In genomic region chr11:43433254-43434023, GRCm38 (mm10) we compare ENCODE assay signal across 8 mouse cellular contexts. TPM values are rescaled to one million over a fixed set of nuclear protein-coding genes. Genes with fewer than 3 reads are reported as not detected.
DNase-seq lines count a peak whose midpoint lies in the region; ATAC-seq and TF ChIP-seq lines count a peak whose summit lies in the region.

Gene Slu7, plus strand, starts transcription at chr11:43433744.

- dilution Hi-C loops in CH12.LX (cut with MboI; ENCODE audit: extremely low pct_ligation_motif_present, extremely low pct_unique_long_range_greater_than_20kb, low sequenced_read_pairs): no loop called here

- H3K27ac ChIP-seq in CH12.LX (ENCODE audit: insufficient read depth, low read depth): peak within 1 kb of the TSS; percentile 23; the same call in 1 of the 2 replicates
- H3K27ac ChIP-seq in heart, embryonic 12.5 days (ENCODE audit: poor library complexity, severe bottlenecking): 0 out of 2 replicates have a peak within 1 kb of the TSS, but pooled peaks have one; percentile 31
- no peak within 1 kb of the TSS for H3K27ac ChIP-seq in kidney, embryonic 16.5 days (ENCODE audit: low read length)
- peak within 1 kb of the TSS; percentile 60 for H3K27ac ChIP-seq in liver, embryonic 14.5 days
- no peak within 1 kb of the TSS for H3K27ac ChIP-seq in neural tube, embryonic 11.5 days (ENCODE audit: low read depth, low read length)
- peak within 1 kb of the TSS; percentile 42; the same call in 1 of the 2 replicates for H3K27ac ChIP-seq in stomach, embryonic 16.5 days (ENCODE audit: low read length)

- peaks cover 7 to 14% of the 10 kb centered on the region in 2 experiments for H3K4me1 ChIP-seq in CH12.LX (ENCODE audit: control insufficient read depth in 1 of 2, insufficient read depth in 2 of 2)
- H3K4me1 ChIP-seq in erythroblast, embryonic 14.5 days (ENCODE audit: control insufficient read depth): peaks cover 15% of the 10 kb centered on the region
- H3K4me1 ChIP-seq in heart, embryonic 12.5 days (replicated peaks): peaks cover 15% of the 10 kb centered on the region
- peaks cover 13% of the 10 kb centered on the region for H3K4me1 ChIP-seq in kidney, embryonic 16.5 days (ENCODE audit: insufficient read depth, low read length)
- H3K4me1 ChIP-seq in liver, embryonic 14.5 days (replicated peaks; ENCODE audit: control insufficient read depth in 2 of 2, insufficient read depth in 2 of 2, low read length in 1 of 2): peaks cover 0 to 7% of the 10 kb centered on the region in 2 experiments; a peak in 3 of 4 replicates
- H3K4me1 ChIP-seq in neural tube, embryonic 11.5 days (ENCODE audit: control insufficient read depth, insufficient read depth, low read length): peaks cover 4% of the 10 kb centered on the region; the same call in 1 of the 2 replicates
- H3K4me1 ChIP-seq in stomach, embryonic 16.5 days (ENCODE audit: control insufficient read depth, insufficient read depth, low read length): peaks cover 5% of the 10 kb centered on the region

- TF ChIP-seq EP300 in CH12.LX (IDR thresholded peaks at IDR 0.05; ENCODE audit: low read length): no peak
- 0 out of 2 replicates have a peak, but pooled peaks have one; percentile 15 for TF ChIP-seq EP300 in liver, embryonic 14.5 days (IDR thresholded peaks at IDR 0.05; ENCODE audit: low read depth)

- H3K9ac ChIP-seq in CH12.LX (ENCODE audit: insufficient read depth, low read depth): peak within 1 kb of the TSS; percentile 89
- H3K9ac ChIP-seq in heart, embryonic 12.5 days: peak within 1 kb of the TSS; percentile 81
- H3K9ac ChIP-seq in kidney, embryonic 16.5 days (replicated peaks; ENCODE audit: low read length): peak within 1 kb of the TSS; percentile 76
- peak within 1 kb of the TSS; percentile 94 for H3K9ac ChIP-seq in liver, embryonic 14.5 days (replicated peaks)
- peak within 1 kb of the TSS; percentile 70 for H3K9ac ChIP-seq in neural tube, embryonic 11.5 days (ENCODE audit: low read length)
- peak within 1 kb of the TSS; percentile 85 for H3K9ac ChIP-seq in stomach, embryonic 16.5 days (ENCODE audit: low read length)

- no peaks in the 10 kb centered on the region for H3K27me3 ChIP-seq in CH12.LX (replicated peaks)
- H3K27me3 ChIP-seq in erythroblast, embryonic 14.5 days (ENCODE audit: control insufficient read depth): 0 out of 2 replicates have a peak, but pooled peaks cover 4% of the 10 kb centered on the region
- H3K27me3 ChIP-seq in heart, embryonic 12.5 days (replicated peaks): no peaks in the 10 kb centered on the region
- H3K27me3 ChIP-seq in kidney, embryonic 16.5 days (ENCODE audit: insufficient read depth, low read length): no peaks in the 10 kb centered on the region
- H3K27me3 ChIP-seq in liver, embryonic 14.5 days (ENCODE audit: control insufficient read depth, insufficient read depth, low read length): no peaks in the 10 kb centered on the region
- H3K27me3 ChIP-seq in neural tube, embryonic 11.5 days (ENCODE audit: control insufficient read depth, insufficient read depth, low read length): no peaks in the 10 kb centered on the region
- H3K27me3 ChIP-seq in stomach, embryonic 16.5 days (ENCODE audit: control insufficient read depth, insufficient read depth, low read length): no peaks in the 10 kb centered on the region

- H3K36me3 ChIP-seq in CH12.LX (replicated peaks in 1 of 2; ENCODE audit: control insufficient read depth in 1 of 2, insufficient read depth in 1 of 2, low read length in 1 of 2): peaks cover 11 to 27% of the 10 kb centered on the region in 2 experiments
- H3K36me3 ChIP-seq in erythroblast, embryonic 14.5 days (ENCODE audit: control insufficient read depth): peaks cover 18% of the 10 kb centered on the region
- peaks cover 12% of the 10 kb centered on the region for H3K36me3 ChIP-seq in heart, embryonic 12.5 days
- H3K36me3 ChIP-seq in kidney, embryonic 16.5 days (ENCODE audit: insufficient read depth, low read length): peaks cover 7% of the 10 kb centered on the region
- peaks cover 3% of the 10 kb centered on the region for H3K36me3 ChIP-seq in liver, embryonic 14.5 days (replicated peaks; ENCODE audit: control insufficient read depth, insufficient read depth, low read depth)
- no peaks in the 10 kb centered on the region for H3K36me3 ChIP-seq in neural tube, embryonic 11.5 days (ENCODE audit: control insufficient read depth, insufficient read depth, low read length)
- no peaks in the 10 kb centered on the region for H3K36me3 ChIP-seq in stomach, embryonic 16.5 days (ENCODE audit: control insufficient read depth, insufficient read depth, low read length)

- H3K79me2 ChIP-seq in CH12.LX (replicated peaks; ENCODE audit: control insufficient read depth, extremely low read depth, insufficient read depth, poor library complexity, severe bottlenecking): peaks cover 32% of the 10 kb centered on the region

- TF ChIP-seq CTCF in CH12.LX (conservative IDR thresholded peaks at IDR 0.05 in 1 of 2, IDR thresholded peaks at IDR 0.05 in 1 of 2; ENCODE audit: low read depth in 2 of 2, low read length in 2 of 2): peak in 1 of 2 experiments; percentile 34; a peak in 2 of 4 replicates
- no peak for TF ChIP-seq CTCF in liver, embryonic 14.5 days (IDR thresholded peaks at IDR 0.05; ENCODE audit: low read depth)

- H3K4me2 ChIP-seq in CH12.LX (ENCODE audit: insufficient read depth, low read depth, poor library complexity, severe bottlenecking): peak within 1 kb of the TSS; percentile 100
- peak within 1 kb of the TSS; percentile 94 for H3K4me2 ChIP-seq in heart, embryonic 12.5 days
- peak within 1 kb of the TSS; percentile 70 for H3K4me2 ChIP-seq in kidney, embryonic 16.5 days (replicated peaks; ENCODE audit: low read depth, low read length)
- peak within 1 kb of the TSS; percentile 75 for H3K4me2 ChIP-seq in liver, embryonic 14.5 days (ENCODE audit: low read depth)
- H3K4me2 ChIP-seq in neural tube, embryonic 11.5 days (ENCODE audit: low read depth): peak within 1 kb of the TSS; percentile 75
- peak within 1 kb of the TSS; percentile 94 for H3K4me2 ChIP-seq in stomach, embryonic 16.5 days (ENCODE audit: low read depth, low read length)

- in situ Hi-C loops in CH12.LX (cut with MboI; ENCODE audit: low pct_ligation_motif_present, low pct_unique_long_range_greater_than_20kb, low sequenced_read_pairs): no loop called here

- no peaks in the 10 kb centered on the region for H3K9me3 ChIP-seq in CH12.LX (replicated peaks; ENCODE audit: low read length)
- no peaks in the 10 kb centered on the region for H3K9me3 ChIP-seq in erythroblast, embryonic 14.5 days (ENCODE audit: control insufficient read depth, low read length)
- H3K9me3 ChIP-seq in heart, embryonic 12.5 days (replicated peaks): no peaks in the 10 kb centered on the region
- no peaks in the 10 kb centered on the region for H3K9me3 ChIP-seq in kidney, embryonic 16.5 days (ENCODE audit: low read length)
- no peaks in the 10 kb centered on the region for H3K9me3 ChIP-seq in liver, embryonic 14.5 days (ENCODE audit: control insufficient read depth, low read length)
- no peaks in the 10 kb centered on the region for H3K9me3 ChIP-seq in neural tube, embryonic 11.5 days (ENCODE audit: control insufficient read depth, low read length)
- no peaks in the 10 kb centered on the region for H3K9me3 ChIP-seq in stomach, embryonic 16.5 days (replicated peaks; ENCODE audit: control insufficient read depth, low read length)

- DNase-seq in CH12.LX (ENCODE audit: extremely low read depth): peak; percentile 90
- DNase-seq in brain, embryonic 18.5 days (ENCODE audit: low read depth, low spot score): peak; percentile 73
- DNase-seq in liver, embryonic 14.5 days (ENCODE audit: low read depth in 3 of 3, low spot score in 3 of 3): peak; percentile 64 to 73 (median 68)
- DNase-seq in neural tube, embryonic 11.5 days (ENCODE audit: low spot score): peak; percentile 79

- 7% methylated on average over 38 of the region's 38 CpGs for WGBS in heart, embryonic 12.5 days
- WGBS in kidney, embryonic 16.5 days: 8% methylated on average over 38 of the region's 38 CpGs
- 8% methylated on average over 38 of the region's 38 CpGs for WGBS in liver, embryonic 14.5 days (ENCODE audit: insufficient replicate concordance)
- 8% methylated on average over 38 of the region's 38 CpGs for WGBS in neural tube, embryonic 11.5 days
- 7% methylated on average over 38 of the region's 38 CpGs for WGBS in stomach, embryonic 16.5 days

- peak; percentile 88 for ATAC-seq in heart, embryonic 12.5 days (ENCODE audit: insufficient number of reproducible peaks, low FRiP score)
- peak; percentile 89 for ATAC-seq in kidney, embryonic 16.5 days (ENCODE audit: low FRiP score, low TSS enrichment)
- ATAC-seq in liver, embryonic 14.5 days (ENCODE audit: insufficient read depth): peak; percentile 83
- ATAC-seq in neural tube, embryonic 11.5 days (ENCODE audit: insufficient read depth, low FRiP score, low TSS enrichment): peak; percentile 85
- ATAC-seq in stomach, embryonic 16.5 days (ENCODE audit: insufficient read depth, low FRiP score): peak; percentile 81

- TF ChIP-seq RAD21 in CH12.LX (IDR thresholded peaks at IDR 0.05; ENCODE audit: low read depth, low read length): no peak

- H3K4me3 ChIP-seq in CH12.LX (replicated peaks in 1 of 3; ENCODE audit: low read depth in 2 of 3, low read length in 2 of 3, poor library complexity in 1 of 3): peak within 1 kb of the TSS; percentile 81 to 100 (median 99)
- peak within 1 kb of the TSS; percentile 100 for H3K4me3 ChIP-seq in erythroblast, embryonic 14.5 days (replicated peaks)
- H3K4me3 ChIP-seq in heart, embryonic 12.5 days: peak within 1 kb of the TSS; percentile 97
- peak within 1 kb of the TSS; percentile 57 for H3K4me3 ChIP-seq in kidney, embryonic 16.5 days (ENCODE audit: low read length)
- H3K4me3 ChIP-seq in liver, embryonic 14.5 days (ENCODE audit: insufficient read depth in 1 of 2, low read depth in 2 of 2, low read length in 2 of 2): peak within 1 kb of the TSS; percentile 78 to 92
- peak within 1 kb of the TSS; percentile 84 for H3K4me3 ChIP-seq in neural tube, embryonic 11.5 days (ENCODE audit: low read depth, low read length)
- peak within 1 kb of the TSS; percentile 94 for H3K4me3 ChIP-seq in stomach, embryonic 16.5 days (replicated peaks; ENCODE audit: low read length)

- TF ChIP-seq POLR2A in CH12.LX (IDR thresholded peaks at IDR 0.05; ENCODE audit: low read depth, low read length): peak; percentile 80

TF ChIP-seq in CH12.LX, 34 proteins besides CTCF, POLR2A, EP300 and RAD21 (continues in another document):
- TF ChIP-seq PAX5 (IDR thresholded peaks at IDR 0.05; ENCODE audit: low read length): no peak

RNA-seq across cellular contexts. Expression of gene Slu7, which starts in this region (rescaled TPM):
- total RNA-seq in CH12.LX (2012; rRNA removed): 41.6 and 43.0 TPM in 2 replicates
- 60.3 and 68.8 TPM in 2 replicates for total RNA-seq in CH12.LX (2014; rRNA removed)
- 66.8 and 78.7 TPM in 2 replicates for polyA plus RNA-seq in CH12.LX (2012; ENCODE audit: insufficient read length, low read depth)
- polyA plus RNA-seq in erythroblast, embryonic 14.5 days (2012): 0.93 and 0.96 TPM in 2 replicates
- 42.1 and 44.3 TPM in 2 replicates for polyA plus RNA-seq in heart, embryonic 12.5 days (2016; fragmentation: Nextera tagmentation; extraction: Ambion mirVana)
- polyA plus RNA-seq in kidney, embryonic 16.5 days (2015; fragmentation: Nextera tagmentation; extraction: Ambion mirVana): 59.6 and 66.3 TPM in 2 replicates
- polyA plus RNA-seq in liver, embryonic 14.5 days (2012; rRNA removed): 2.1 and 4.9 TPM in 2 replicates
- 20.8 and 24.1 TPM in 2 replicates for polyA plus RNA-seq in liver, embryonic 14.5 days (2014; fragmentation: Nextera tagmentation; extraction: Ambion mirVana)
- 63.8 and 65.3 TPM in 2 replicates for polyA plus RNA-seq in neural tube, embryonic 11.5 days (2014; fragmentation: Nextera tagmentation; extraction: Ambion mirVana)
- 47.0 and 51.1 TPM in 2 replicates for polyA plus RNA-seq in stomach, embryonic 16.5 days (2015; fragmentation: Nextera tagmentation; extraction: Ambion mirVana)

Comparison
In these comparisons a context has a peak if more than half of its experiments do, and no peak if none do; other contexts are left out.
1. H3K27ac ChIP-seq: peak in CH12.LX (single experiment), heart, embryonic 12.5 days (single experiment), liver, embryonic 14.5 days (single experiment) and stomach, embryonic 16.5 days (single experiment); none in kidney, embryonic 16.5 days (single experiment) and neural tube, embryonic 11.5 days (single experiment).
2. Peak in every context shown above with its lines, with median percentiles within 50 percentile points of each other: DNase-seq, H3K4me2 ChIP-seq, H3K4me3 ChIP-seq, H3K9ac ChIP-seq and ATAC-seq.